Mouse (Mus musculus) embryonic fibroblast, embryonic 13.5 days (primary cell): ENCODE data around the gene Zkscan17.

Experiments used
- CTCF ChIP-seq: IDR thresholded peaks from 2 replicates; pipeline ENCODE4 v1.5.1; 2011; ENCODE audit warnings: mild to moderate bottlenecking, control low read depth, low read length, moderate library complexity, borderline replicate concordance; ENCODE audit not compliant: insufficient read depth
- POLR2A ChIP-seq: IDR thresholded peaks from 2 replicates; pipeline ENCODE4 v1.6.1; 2011; ENCODE audit warnings: low read depth, mild to moderate bottlenecking, control low read depth, low read length, moderate library complexity

GRCm38 (mm10) chr11:59485641-59486040, 40.9 kb downstream of the Zkscan17 start:
- TF ChIP-seq POLR2A: no peak
- TF ChIP-seq CTCF: no peak
